Mouse (Mus musculus): ENCODE measurements around the gene Rai1.

Gene Rai1

GRCm38 (mm10) chr11:60099555-60100186 lies 5.1 kb upstream of the Rai1 start:
- no peak for DNase-seq

GRCm38 (mm10) chr11:60100827-60101555 lies 3.8 kb upstream of the Rai1 start:
- DNase-seq: no peak

- DNase-seq: no peak
Measured at GRCm38 (mm10) chr11:60101986-60102385, 2.8 kb upstream of the Rai1 start.

GRCm38 (mm10) chr11:60102664-60103063 lies 2.1 kb upstream of the Rai1 start:
- peak; percentile 45 for DNase-seq

GRCm38 (mm10) chr11:60103567-60103966 lies 1.2 kb upstream of the Rai1 start:
- no peak for DNase-seq

- DNase-seq: peak; percentile 57
Measured at GRCm38 (mm10) chr11:60105593-60106542, 1.1 kb downstream of the Rai1 start.

GRCm38 (mm10) chr11:60106543-60107110 lies 1.8 kb downstream of the Rai1 start:
- peak; percentile 67 for DNase-seq

- DNase-seq: no peak
Measured at GRCm38 (mm10) chr11:60107449-60107848, 2.6 kb downstream of the Rai1 start.

GRCm38 (mm10) chr11:60108631-60109172 lies 3.9 kb downstream of the Rai1 start:
- DNase-seq: no peak

- no peak for DNase-seq
Measured at GRCm38 (mm10) chr11:60110386-60110785, 5.6 kb downstream of the Rai1 start.

- no peak for DNase-seq
Measured at GRCm38 (mm10) chr11:60111576-60111975, 6.8 kb downstream of the Rai1 start.

GRCm38 (mm10) chr11:60113624-60114023 lies 8.8 kb downstream of the Rai1 start:
- no peak for DNase-seq

- peak; percentile 22 for DNase-seq
Measured at GRCm38 (mm10) chr11:60114296-60115023, 9.6 kb downstream of the Rai1 start.

- peak; percentile 83 for DNase-seq
Measured at GRCm38 (mm10) chr11:60115024-60115538, 10.3 kb downstream of the Rai1 start.

GRCm38 (mm10) chr11:60115638-60116276 lies 10.9 kb downstream of the Rai1 start:
- no peak for DNase-seq

- no peak for DNase-seq
Measured at GRCm38 (mm10) chr11:60120586-60121262, 15.9 kb downstream of the Rai1 start.

GRCm38 (mm10) chr11:60122611-60123010 lies 17.8 kb downstream of the Rai1 start:
- DNase-seq: no peak

GRCm38 (mm10) chr11:60127048-60127447 lies 22.2 kb downstream of the Rai1 start:
- DNase-seq: no peak

GRCm38 (mm10) chr11:60127863-60128512 lies 23.2 kb downstream of the Rai1 start:
- DNase-seq: no peak

GRCm38 (mm10) chr11:60130516-60130915 lies 25.7 kb downstream of the Rai1 start:
- DNase-seq: no peak

Measured in right cerebral cortex, postnatal 14 days (tissue).